Mouse (Mus musculus): ENCODE measurements around the gene Ppm1m.

Gene Ppm1m

DNA sequence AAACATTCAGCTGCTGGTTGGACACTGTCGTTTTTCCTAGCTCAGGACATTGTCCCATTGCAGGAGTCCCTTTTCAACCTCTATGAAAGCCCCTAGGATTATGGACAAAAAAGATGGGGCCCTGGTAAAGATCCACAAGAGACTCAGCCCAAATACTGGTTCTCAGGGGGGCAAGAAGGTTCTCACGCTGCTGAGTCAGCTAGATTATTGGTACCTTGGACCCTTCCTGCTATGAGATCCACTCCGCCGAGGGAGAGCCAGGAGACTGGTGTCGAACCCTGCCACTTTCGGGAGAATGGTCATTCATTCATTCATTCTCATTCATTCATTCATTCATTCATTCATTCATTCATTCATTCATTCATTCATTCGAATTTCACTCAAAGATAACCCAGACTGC, 17.4 kb upstream of the Ppm1m start:
- no peak for DNase-seq

DNA sequence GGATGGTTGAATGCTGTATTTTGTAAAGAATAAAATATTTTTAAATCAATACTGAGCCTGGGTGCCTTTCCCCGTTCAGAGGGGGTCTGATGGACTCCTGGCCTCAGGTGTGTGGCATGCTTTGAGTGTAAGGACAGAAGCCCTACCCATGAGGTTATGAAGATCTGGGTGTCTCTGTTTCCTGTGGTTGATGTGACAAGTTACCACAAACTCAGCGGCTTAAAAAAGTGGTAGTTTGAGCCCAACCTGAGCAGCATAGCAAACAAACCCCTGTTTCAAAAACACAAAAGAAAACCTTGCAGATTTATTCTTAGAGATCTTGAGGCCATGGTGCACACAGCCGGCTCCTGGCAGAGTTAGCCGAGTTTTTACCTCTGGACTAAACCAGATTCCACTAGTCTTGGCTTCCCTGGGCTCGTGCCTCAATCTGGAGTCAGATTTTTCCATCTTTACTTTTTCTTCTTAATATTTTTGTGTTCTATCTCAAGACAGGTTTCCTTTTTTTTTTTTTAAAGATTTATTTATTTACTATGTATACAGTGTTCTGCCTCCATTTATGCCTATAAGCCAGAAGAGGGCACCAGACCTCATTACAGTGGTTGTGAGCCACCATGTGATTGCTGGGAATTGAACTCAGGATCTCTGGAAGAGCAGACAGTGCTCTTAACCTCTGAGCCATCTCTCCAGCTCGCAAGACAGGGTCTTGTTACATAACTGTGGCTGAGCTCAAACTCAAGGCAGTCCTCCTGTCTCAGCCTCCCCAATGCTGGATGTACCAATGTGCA, 16.0 kb upstream of the Ppm1m start:
- DNase-seq, result no peak

DNA sequence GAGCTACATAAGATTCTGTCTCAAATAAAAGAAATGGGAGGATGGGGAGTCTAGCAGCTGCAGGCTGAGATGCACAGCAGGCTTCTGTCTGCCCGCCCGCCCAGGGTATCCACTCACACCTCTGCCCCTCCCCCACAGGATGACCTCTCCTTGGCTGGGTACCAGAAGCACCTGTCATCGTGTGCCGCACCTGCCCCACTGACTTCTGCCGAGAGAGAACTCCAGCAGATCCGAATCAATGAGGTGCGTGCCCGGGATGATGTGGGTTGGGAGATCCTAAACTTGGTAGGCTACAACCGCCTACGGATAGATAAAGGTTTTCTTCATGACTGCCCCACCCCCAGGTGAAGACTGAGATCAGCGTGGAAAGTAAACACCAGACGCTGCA, 13.0 kb upstream of the Ppm1m start:
- DNase-seq, result no peak

DNA sequence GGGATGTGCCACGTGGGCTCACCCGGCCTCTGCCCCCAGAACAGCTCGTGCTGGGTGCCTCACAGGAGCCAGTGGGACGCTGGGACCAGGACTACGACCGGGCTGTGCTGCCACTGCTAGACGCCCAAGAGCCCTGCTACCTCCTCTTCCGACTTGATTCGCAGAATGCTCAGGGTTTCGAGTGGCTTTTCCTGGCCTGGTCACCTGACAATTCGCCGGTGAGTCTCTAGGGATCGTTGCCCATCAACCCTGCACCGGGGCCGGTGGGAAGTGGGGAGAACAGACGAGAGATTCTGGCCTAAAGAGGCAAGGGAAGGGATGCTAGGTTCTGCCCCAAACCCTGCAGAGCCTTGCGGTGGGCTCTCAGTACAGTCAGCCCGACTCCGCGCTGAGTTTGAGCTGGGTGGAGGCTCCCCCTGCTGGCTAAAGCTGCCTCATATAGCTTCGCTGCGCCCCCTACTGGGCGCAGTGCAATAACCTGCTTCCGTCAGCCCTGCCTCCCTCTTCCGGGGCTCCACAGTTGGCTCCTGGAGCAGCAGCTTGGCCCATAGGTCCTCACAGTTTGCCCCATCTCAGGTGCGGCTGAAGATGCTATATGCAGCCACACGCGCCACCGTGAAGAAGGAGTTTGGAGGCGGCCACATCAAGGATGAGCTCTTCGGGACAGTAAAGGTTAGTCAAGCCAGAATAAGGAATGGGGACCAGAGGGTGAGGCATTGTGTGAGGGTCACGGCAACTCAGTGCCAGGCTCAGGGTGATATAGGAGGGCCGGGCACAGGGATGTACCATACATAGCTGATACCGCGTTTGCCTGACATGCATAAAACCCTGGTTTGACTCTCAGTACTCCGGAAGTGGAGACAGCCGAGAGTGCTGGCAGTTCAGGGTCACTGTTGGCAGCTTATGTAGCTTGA, 12.4 kb upstream of the Ppm1m start:
- peak; percentile 92 to 93 for DNase-seq

DNA sequence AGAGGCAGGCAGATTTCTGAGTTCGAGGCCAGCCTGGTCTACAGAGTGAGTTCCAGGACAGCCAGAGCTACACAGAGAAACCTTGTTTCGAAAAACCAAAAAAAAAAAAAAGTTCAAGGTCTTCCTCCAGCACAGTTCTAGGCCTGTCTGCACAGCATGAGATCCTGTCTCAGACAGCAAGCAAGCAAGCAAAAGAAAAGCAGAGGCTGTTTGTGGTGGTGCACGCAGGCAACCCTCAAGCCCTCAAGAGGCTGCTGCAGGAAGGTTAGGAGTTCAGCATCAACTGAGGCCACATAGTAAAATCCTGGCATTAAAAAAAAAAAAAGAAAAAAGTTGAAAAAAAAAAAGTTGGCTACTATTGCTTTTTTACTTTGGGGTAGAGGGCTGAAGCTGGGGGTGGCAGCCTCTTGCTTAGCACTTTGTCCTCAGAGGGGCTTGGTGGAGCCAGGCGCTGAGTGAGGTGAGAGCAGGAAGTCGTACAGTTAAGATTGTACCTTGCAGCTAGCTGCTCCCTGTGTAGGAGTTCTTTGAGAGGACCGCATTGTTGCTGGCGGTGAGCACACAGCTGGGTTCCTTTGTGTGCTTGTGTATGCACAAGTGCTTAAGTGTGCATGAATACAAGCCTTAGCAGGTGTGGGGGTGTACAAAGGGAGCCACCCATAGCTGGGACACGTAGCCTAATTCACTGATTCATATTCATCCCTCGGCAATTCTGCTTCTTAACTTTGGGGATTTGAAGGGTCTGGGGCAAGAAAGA, 11.5 kb upstream of the Ppm1m start:
- DNase-seq, result no peak

DNA sequence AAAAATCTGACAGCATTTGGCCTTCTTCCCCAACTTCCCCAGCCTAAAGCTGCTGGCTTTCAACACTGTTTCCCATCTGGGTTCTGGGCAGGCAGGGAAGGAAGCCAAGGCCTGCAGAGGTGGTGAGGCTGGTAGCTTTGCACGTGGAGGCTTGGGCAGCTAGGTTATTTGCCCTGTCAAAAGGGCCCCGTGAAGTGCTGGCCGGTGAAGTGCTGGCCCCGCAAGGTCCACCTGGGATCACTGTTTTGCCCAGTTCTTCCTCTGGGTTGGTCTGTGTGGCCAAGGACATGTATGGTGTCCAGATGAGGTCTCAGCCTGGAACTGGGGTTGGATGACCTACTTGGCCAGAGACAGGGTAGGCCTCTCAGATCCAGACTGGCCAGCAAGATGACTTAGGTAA, 10.4 kb upstream of the Ppm1m start:
- DNase-seq, result no peak

DNA sequence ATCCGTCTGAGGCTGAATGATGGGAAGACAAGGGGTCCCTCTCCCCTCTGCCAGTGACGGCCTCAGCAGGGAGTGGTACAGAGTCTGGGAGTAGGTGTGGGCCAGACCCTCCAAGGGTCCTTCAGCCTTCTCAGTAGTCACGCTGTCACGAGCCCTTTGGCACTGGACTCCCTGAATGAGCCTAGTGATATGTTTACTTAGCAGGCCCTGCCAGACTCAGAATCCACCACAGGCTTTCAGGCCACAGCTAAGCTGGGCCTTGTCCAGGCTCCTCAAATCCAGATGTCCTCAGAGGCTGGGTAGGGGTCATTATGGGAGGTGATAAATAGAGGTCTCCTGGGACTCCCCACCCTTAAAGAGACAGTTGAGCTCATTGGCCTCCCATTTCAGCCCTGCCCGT, 8.6 kb upstream of the Ppm1m start:
- no peak for DNase-seq

DNA sequence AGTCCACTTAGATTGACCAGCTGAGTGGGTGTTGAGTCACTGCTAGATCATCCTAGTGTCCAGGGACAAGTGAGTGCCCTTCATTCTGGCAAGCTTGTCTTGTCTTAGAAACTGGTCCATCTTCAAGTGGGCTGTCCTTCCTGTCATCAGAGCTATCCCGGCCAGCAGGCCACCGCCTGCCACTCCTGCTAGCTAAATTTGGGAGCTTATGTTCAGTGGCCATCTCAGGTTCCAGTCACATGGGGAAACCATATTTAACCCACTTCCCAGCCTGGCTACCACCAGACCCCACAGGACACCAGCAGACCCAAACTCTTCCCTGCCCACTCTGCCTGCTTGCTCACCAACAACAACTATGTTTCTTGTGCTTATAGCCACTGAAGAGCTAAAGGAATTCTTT, 7.0 kb upstream of the Ppm1m start:
- DNase-seq, result no peak

DNA sequence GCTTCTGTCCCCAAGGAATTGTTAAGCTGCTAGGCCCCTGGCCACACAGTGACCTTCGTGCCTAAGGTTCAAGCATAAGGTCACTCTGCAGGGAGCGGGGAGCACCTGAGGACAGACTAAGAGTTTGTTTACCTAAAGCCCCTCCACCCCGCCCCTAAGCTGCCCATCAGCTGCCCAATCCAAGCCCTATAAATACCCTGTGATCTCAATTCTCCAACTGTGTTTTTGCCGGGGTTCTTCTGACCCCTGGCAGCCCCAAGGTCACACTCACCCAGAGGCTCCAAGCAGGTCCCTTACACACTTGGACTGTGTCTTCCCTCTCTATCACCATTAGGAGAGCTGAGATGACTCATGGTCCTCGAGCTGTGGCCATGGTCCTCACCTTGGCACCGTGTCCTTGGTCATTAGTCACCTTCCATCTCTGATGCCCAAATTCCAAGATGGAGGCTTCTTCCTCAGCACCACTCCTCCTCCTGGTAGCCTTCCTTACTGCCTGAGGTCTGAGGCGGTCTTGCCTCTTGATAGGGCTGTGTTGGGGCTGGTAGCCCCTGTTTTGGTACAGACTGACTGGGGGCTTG, 6.3 kb upstream of the Ppm1m start:
- no peak for DNase-seq

DNA sequence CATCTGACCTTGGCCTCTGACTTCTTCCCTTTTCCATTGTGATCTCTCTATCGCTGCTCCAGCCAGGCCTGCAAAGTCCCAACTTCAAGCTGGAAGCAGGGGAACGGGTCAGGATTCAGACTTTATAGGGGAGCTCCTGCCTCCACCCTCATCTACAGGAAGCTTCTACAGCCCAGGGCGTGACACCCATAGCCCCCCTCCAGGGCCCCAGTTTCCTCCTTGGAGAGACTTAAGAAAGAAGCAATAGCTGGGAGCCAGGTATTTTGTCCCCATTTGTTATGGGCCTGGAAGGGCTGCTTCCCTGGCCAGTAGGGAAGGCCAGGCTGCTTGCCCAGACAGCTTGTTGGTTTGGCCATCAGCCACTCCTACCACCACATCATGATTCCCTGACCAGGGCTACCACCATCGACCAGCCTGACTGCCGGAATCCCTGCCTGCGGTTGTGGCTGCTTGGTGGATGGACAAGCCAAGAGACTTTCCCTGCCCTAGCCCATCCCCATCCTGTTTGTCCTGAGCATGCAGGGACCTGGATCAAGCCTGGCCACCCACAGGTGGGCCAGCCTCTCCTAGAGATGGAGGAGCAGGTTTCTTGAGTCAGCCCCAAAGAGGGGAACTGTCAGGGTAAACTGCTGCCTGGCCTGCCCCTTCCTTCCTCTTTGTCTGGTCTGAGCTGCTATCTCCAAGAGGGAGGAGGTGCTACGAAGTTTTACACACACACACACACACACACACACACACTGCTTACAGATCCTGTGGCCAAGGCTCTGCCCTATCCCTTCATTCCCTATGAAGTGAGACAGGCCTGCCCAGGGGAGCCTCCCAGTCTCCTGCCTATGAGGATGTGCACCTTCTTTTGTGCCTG, 4.7 kb upstream of the Ppm1m start:
- peak; percentile 39 to 49 for DNase-seq

DNA sequence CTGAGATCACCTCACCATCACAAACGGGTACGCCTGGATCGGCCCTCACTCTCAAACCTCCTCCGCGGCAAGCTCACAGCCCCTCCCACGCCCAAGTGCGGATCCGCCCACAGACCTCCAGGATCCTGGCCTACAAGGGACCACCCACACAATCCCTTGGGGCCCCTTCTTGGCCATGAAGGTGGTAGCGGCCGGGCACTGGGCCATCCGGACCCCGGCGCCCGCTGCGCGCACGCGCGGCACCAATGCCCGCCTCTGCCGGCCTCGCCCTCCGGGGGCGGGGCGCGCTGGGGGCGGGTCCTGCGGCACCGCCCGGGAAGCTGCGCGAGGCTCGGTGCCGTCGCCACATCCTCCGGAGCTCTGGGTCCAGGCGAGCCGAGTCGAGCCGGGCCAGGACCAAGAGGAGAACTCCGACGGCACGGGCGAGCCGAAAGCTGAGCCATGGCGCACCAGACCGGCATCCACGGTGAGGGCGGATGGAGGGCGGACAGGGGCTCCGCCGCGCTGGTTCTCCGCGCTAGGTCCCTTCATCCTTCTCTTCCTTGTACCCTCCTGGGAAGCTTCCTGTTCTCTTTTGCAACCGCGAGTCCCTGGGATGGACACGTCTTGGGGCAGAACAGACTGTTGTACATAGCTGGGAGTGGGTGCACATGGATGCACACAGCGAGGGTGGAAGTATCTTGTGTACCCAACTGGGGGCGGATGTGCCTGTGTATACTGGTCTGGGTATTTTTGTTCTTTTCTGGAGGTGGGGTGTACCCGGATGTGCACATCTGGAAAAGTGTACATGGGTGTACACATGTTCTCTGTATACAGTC, 3.5 kb upstream of the Ppm1m start, which contains the start of gene Twf2:
Gene Twf2, plus strand, starts transcription at position 290 of the 818 bp plus-strand sequence.
- DNase-seq, result peak; percentile 89 to 93

DNA sequence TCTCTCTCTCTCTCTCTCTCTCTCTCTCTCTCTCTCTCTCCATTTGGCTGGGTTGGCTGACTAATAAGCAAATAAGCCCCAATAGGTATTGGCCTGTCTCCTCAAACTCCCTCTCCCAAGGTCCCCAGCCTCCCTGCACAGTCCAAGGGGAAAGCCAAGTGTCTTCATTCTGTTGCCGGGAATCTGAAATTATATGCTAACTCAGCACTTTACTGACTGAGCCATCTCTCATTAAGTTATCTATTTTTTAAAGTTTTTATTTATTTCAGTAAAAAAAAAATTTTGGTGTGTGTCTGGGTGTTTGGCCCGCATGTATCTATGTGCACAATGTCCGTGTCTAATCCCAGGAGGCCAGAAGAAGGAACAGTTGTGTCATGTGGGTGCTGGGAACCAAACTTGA, 2.3 kb upstream of the Ppm1m start:
- no peak for DNase-seq

DNA sequence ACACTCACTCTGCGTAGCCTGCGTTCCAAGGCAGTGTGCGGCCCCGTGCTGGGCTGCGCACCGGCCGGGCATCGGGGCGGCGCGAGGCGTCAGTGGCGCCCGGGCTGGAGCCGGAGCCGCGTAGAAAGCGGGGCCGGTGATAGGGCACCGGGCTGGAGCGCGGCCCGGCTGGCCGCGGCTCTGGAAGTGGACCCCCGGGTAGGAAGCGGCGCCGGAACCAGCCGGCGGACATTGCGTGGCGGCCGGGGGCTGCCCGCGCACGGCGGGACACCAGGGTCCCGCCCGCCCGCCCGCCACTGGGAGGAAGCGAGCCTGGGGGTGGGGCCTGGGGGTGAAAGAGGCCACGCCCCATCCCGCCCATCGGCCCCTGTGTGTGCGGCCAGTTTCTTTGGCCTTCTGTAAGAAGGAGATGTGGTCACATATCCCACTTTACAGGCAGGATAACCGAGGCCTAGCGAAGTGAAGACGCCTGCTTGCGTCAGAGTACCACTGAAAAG, 536 bp downstream of the Ppm1m start:
- DNase-seq, result peak; percentile 79

DNA sequence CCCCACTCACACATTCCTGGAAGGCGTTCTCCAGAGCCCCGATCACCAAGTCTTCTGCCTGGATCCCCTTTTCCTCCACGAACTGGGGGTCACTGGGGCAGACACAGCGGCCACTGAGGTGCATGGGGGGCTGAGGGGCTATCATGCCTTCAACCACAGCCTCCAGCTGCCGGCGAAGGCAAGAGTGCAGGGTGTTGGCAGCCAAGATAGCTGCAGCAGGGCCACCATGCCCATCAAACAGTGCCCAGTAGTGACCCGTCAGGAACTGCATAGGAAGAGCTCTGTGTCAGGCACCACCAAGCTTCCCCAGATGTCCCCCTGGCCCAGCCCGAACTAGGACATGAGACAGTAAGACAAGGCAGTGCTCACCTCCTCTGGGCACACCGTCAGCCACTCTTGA, 1.8 kb downstream of the Ppm1m start:
- no peak for DNase-seq

DNA sequence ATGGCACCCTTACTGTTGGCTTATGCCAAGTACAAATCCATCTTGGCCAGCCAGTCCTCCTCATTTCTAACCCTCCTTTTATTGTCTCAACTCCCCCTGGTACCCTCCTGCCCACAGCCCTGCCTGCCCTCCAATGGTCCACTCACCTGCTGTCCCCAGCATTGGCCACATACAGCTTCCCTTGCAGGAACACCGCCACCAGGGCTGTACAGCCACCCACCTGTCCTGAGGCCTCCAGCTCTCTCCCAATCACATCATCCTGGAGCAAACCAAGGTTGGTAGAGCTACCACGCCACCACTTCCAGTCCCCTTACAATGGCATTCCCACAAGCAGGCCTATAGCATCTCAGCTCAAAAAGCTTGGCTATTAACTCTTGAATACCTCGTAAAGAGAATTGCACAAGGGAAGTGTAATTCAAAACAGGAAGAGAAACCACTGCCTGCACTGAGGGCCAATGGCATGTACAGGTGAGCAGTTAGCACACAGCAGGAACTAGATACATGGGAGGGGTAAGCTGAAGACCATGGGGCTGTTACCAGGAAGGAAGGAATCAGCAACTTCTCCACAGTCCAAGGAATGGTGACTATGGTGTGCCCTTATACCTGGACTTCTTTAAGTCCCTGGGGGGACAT, 2.3 kb downstream of the Ppm1m start:
- DNase-seq, result peak; percentile 43 to 48

DNA sequence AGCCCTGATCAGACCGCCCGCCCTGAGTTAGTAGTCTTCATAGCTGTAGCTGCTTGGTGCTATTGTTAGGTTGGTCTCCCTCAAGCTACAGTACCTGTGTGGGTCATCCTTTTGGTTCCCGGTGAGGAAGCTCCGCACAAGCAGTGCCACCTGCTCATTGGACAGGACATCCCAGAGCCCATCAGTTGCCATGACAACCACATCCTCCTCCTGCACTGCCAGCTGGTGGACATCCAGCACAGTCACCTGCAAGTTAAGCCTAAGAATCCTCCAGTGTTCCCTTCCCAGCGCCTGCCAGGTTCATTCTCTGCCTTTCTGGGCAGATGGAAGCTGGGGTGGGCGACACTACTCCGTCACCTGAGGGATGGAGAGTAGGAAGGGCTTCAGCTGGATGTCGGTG, 3.9 kb downstream of the Ppm1m start:
- DNase-seq, result no peak

DNA sequence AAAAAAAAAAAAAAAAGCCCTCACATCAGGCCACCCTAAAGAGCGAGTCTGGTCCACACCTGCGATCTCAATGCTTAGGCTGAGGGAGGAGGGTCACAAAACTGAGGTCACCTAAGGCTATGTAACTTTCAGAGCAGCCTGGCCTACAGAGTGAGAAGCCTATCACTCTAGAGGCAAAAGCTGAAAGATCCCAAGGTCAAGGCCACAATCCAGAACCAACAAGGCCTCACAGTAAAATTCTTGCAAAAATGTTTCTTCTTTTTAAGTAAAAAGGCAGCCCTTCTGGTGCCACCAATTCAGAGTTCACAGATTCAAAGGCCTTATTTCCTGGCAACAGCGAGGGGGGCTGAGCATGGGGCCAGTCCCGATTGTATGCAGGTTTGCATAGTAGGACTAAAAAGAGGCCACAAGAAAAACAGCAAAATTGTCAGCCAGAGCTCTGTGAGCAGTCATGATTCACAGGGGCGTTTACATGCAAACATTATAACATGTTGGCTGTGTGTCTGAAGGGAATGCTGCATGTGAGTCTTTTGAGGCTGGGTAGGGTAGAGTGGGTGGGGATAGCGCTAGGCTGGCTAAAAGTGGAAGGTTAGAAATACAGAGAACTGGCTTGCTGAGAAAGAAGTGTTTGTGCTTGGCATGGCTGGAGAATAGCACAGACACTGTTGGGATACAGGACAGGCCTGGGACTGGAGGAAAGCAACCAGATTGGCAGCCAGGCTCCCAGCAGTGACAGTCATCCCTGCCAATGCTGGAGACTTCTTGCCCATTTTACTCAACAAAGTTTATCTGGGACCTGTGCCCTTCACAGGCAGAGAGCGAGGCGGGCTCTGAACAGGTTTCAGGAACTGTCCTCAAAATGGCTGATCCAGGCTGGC, 5.4 kb downstream of the Ppm1m start:
- no peak for DNase-seq

DNA sequence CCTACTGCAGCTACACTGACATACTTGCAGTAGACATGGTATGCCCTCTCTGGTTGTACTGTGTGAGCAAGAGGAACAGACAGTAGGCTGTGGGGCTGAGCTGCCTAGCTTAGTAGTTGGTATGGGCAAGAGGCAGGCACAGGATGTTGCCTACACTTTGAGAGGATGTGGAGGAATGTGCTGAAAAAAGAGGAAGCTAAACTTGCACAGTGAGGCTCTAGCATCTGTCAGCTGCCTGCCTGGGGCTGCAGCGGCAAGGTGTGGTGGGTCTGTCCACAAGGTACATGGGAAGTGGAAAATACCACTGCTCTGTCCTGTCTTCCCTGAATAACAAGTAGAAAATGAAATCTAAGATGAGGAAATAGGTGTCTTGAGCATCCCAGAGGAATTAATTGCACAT, 6.5 kb downstream of the Ppm1m start:
- DNase-seq, result peak; percentile 58 to 65

DNA sequence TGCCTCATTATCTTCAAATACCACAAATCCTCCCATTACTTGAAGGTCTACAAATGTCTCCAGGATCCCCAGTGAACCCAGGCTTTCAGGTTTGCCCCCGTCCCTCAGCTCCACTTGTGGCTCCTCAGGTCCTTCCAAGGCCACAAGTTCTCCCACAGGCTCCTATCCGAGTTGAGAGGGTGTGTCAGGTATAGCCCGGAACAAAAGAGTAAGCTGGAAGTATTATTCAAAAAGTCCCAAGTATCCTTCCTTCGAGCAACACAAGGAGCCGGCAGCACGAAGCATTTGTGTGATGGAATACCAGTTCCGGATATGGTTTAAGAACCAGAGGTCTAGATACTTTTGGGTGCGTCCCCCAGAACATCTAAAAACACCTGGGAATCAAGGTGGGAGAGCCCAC, 7.5 kb downstream of the Ppm1m start:
- no peak for DNase-seq
